In genomic region chr10:37140736-37141451, GRCm38 (mm10) we compare ENCODE assay signal across 8 mouse cellular contexts. TPM values are rescaled to one million over a fixed set of nuclear protein-coding genes. Genes with fewer than 3 reads are reported as not detected.
DNase-seq lines count a peak whose midpoint lies in the region; ATAC-seq and TF ChIP-seq lines count a peak whose summit lies in the region.

No protein-coding gene starts in this region.

- intact Hi-C loops in gastrocnemius, adult 2 months (cut with DNase I), result loop anchor here (10.0 kb wide), 1 partner anchor 344 kb away; no protein-coding TSS in a partner anchor
- intact Hi-C loops in left cerebral cortex, adult 2 months (cut with DNase I), result no loop called here

- peak overlapping the region; percentile 97 for H3K27ac ChIP-seq in gastrocnemius, adult 2 months
- H3K27ac ChIP-seq in hindbrain, postnatal 0 days, result peak overlapping the region; percentile 100
- peak overlapping the region; percentile 87 for H3K27ac ChIP-seq in left cerebral cortex, adult 2 months

- ATAC-seq in hindbrain, postnatal 0 days, result peak; percentile 93

- H3K9ac ChIP-seq in hindbrain, postnatal 0 days (replicated peaks; ENCODE audit: low read length), result peak overlapping the region; percentile 98

- no peaks in the 10 kb centered on the region for H3K36me3 ChIP-seq in hindbrain, postnatal 0 days (ENCODE audit: insufficient read depth, low read length)

- TF ChIP-seq CTCF in gastrocnemius, adult 2 months (IDR thresholded peaks at IDR 0.05), result no peak
- no peak for TF ChIP-seq CTCF in hindbrain, postnatal 0 days (IDR thresholded peaks at IDR 0.05; ENCODE audit: low read depth)
- no peak for TF ChIP-seq CTCF in left cerebral cortex, adult 2 months (IDR thresholded peaks at IDR 0.05)

- H3K4me1 ChIP-seq in hindbrain, postnatal 0 days (ENCODE audit: insufficient read depth, low read length), result no peaks in the 10 kb centered on the region

- no peaks in the 10 kb centered on the region for H3K9me3 ChIP-seq in hindbrain, postnatal 0 days (ENCODE audit: low read length)

- H3K4me3 ChIP-seq in gastrocnemius, adult 2 months, result peak overlapping the region; percentile 77
- H3K4me3 ChIP-seq in hindbrain, postnatal 0 days (ENCODE audit: low read length), result peak overlapping the region; percentile 94
- H3K4me3 ChIP-seq in left cerebral cortex, adult 2 months, result peak overlapping the region; percentile 91

- peak; percentile 95 for DNase-seq in ZHBTc4 (ENCODE audit: low read depth, low spot score)
- DNase-seq in cerebellum, postnatal 36 days, result peak; percentile 69 to 79
- peak; percentile 92 for DNase-seq in gastrocnemius, adult 2 months
- DNase-seq in hindbrain, postnatal 0 days (ENCODE audit: low spot score), result peak; percentile 98
- peak; percentile 77 to 84 for DNase-seq in left cerebral cortex, adult 2 months (ENCODE audit: extremely low spot score in 1 of 2, low spot score in 2 of 2)
- DNase-seq in lung, postnatal 4 days, result peak; percentile 90 to 97
- peak; percentile 89 for DNase-seq in right cerebral cortex, adult 18-20 months
- peak; percentile 53 for DNase-seq in urinary bladder, postnatal 10 days (ENCODE audit: low spot score)

- under 1% methylated on average over 39 of the region's 47 CpGs for WGBS in hindbrain, postnatal 0 days

- no peaks in the 10 kb centered on the region for H3K27me3 ChIP-seq in hindbrain, postnatal 0 days (ENCODE audit: insufficient read depth, low read length)

- H3K4me2 ChIP-seq in hindbrain, postnatal 0 days (ENCODE audit: low read depth, low read length), result peak overlapping the region; percentile 80

RNA-seq across cellular contexts. Expression of gene Marcks, which starts 2.2 kb away (rescaled TPM):
- total RNA-seq in gastrocnemius, adult 2 months (2021), result 10 to 100 TPM; 12.9 to 26.6 TPM
- total RNA-seq in hindbrain, postnatal 0 days (2014; rRNA removed), result 341 and 395 TPM in 2 replicates
- polyA plus RNA-seq in hindbrain, postnatal 0 days (2015; fragmentation: Nextera tagmentation; extraction: Ambion mirVana), result 242 and 270 TPM in 2 replicates
- 100 to 1,000 TPM; 139 to 154 TPM for total RNA-seq in left cerebral cortex, adult 2 months (2021)

Comparison
In these comparisons a context has a peak if more than half of its experiments do, and no peak if none do; other contexts are left out.
1. Peak in every context shown above with its lines: DNase-seq, ATAC-seq, H3K4me3 ChIP-seq and H3K27ac ChIP-seq.
2. RNA of gene Marcks, which starts 2.2 kb away (total RNA-seq): 341 to 395 TPM in hindbrain, postnatal 0 days and 139 to 154 TPM in left cerebral cortex, adult 2 months; 12.9 to 26.6 TPM in gastrocnemius, adult 2 months; every median in the first group is over 4 times any median in the second.